Mouse (Mus musculus) midbrain, embryonic 11.5 days (tissue): ENCODE data around the gene Egflam. TPM values are rescaled to one million over a fixed set of nuclear protein-coding genes. Genes with fewer than 3 reads are reported as not detected.

Experiments used
- ATAC-seq: fragments of 200-750 bp; cut with Nextera tagmentation; 2 replicates; pipeline ENCODE4 v1.8.0; 2017; ENCODE audit warnings: moderate TSS enrichment, moderate library complexity; ENCODE audit not compliant: low FRiP score
- DNase-seq: peaks from one replicate; pipeline ENCODE4 v3.0.0; 2015; ENCODE audit warnings: low spot score; ENCODE audit errors: missing footprints
- H3K27ac ChIP-seq: fragments of 300-500 bp; sonication (generic); 2 replicates; pipeline ENCODE4 v1.5.1; 2014; ENCODE audit warnings: low read depth, low read length
- H3K27me3 ChIP-seq: fragments of 300-500 bp; sonication (generic); 2 replicates; pipeline ENCODE4 v1.6.1; 2014; ENCODE audit warnings: mild to moderate bottlenecking, low read length, moderate library complexity, mixed read lengths; ENCODE audit not compliant: control insufficient read depth, insufficient read depth
- H3K36me3 ChIP-seq: fragments of 300-500 bp; sonication (generic); 2 replicates; pipeline ENCODE4 v1.6.1; 2014; ENCODE audit warnings: mild to moderate bottlenecking, low read length, moderate library complexity, mixed read lengths; ENCODE audit not compliant: control insufficient read depth, insufficient read depth
- H3K4me1 ChIP-seq: fragments of 300-500 bp; sonication (generic); 2 replicates; pipeline ENCODE4 v1.6.1; 2014; ENCODE audit warnings: low read length; ENCODE audit not compliant: control insufficient read depth, insufficient read depth
- H3K4me2 ChIP-seq: fragments of 300-500 bp; sonication (generic); 2 replicates; pipeline ENCODE4 v1.6.1; 2014; ENCODE audit warnings: mild to moderate bottlenecking, moderate library complexity
- H3K4me3 ChIP-seq: fragments of 300-500 bp; sonication (generic); 2 replicates; pipeline ENCODE4 v1.5.1; 2014; ENCODE audit warnings: low read depth, low read length
- H3K9ac ChIP-seq: fragments of 300-500 bp; sonication (generic); 2 replicates; pipeline ENCODE4 v1.6.1; 2014; ENCODE audit warnings: low read length
- H3K9me3 ChIP-seq: fragments of 300-500 bp; sonication (generic); 2 replicates; pipeline ENCODE4 v1.6.1; 2016; ENCODE audit warnings: low read length; ENCODE audit not compliant: control insufficient read depth
- WGBS: fragments of 180-500 bp; shearing (Covaris S2); extraction: QIAGEN DNeasy Blood & Tissue Kit; methylation state at CpG from one replicate; pipeline ENCODE4 v1.1.7; 2014; 5-methylcytosine and 5-hydroxymethylcytosine counted together
- polyA plus RNA-seq: library from polyadenylated mRNA; unstranded; fragments of >200 nt; fragmentation: Nextera tagmentation; extraction: Ambion mirVana; gene quantifications from 2 replicates; pipeline ENCODE4 v1.2.1, GENCODE M21; 2014

Egflam gene
- polyA plus RNA-seq, 1 experiment from 2014 or later: 10.3 TPM

- Histone ChIP-seq H3K27ac (no peak overlapping the region), H3K4me1 (no peaks in the 10 kb centered on the region), H3K9me3 (no peaks in the 10 kb centered on the region), H3K4me2 (no peak overlapping the region), H3K27me3 (no peaks in the 10 kb centered on the region), H3K4me3 (no peak overlapping the region), H3K36me3 (no peaks in the 10 kb centered on the region), H3K9ac (no peak overlapping the region)
- ATAC-seq (no peak), DNase-seq (peak; percentile 33)
- WGBS: 94% methylated on average over 4 of the region's 4 CpGs
These were observed 14.8 kb downstream of the Egflam start for GRCm38 (mm10) chr15:7383349-7383748.

- Histone ChIP-seq H3K4me2 (no peak overlapping the region), H3K9ac (no peak overlapping the region), H3K4me3 (no peak overlapping the region), H3K4me1 (no peaks in the 10 kb centered on the region), H3K36me3 (no peaks in the 10 kb centered on the region), H3K27me3 (no peaks in the 10 kb centered on the region), H3K27ac (no peak overlapping the region), H3K9me3 (no peaks in the 10 kb centered on the region)
- DNase-seq: no peak
- no peak for ATAC-seq
- WGBS: 82% methylated on average over 10 of the region's 10 CpGs
These were observed 15.7 kb downstream of the Egflam start for GRCm38 (mm10) chr15:7382457-7382856.

- WGBS: 70% methylated on average over 1 of the region's 1 CpGs
- no peaks in the 10 kb centered on the region for H3K9me3 ChIP-seq
- H3K4me1 ChIP-seq: no peaks in the 10 kb centered on the region
- H3K36me3 ChIP-seq: no peaks in the 10 kb centered on the region
- H3K27ac ChIP-seq: no peak overlapping the region
- ATAC-seq (no peak), DNase-seq (peak; percentile 65)
- no peak overlapping the region for H3K4me2 ChIP-seq
- no peaks in the 10 kb centered on the region for H3K27me3 ChIP-seq
- H3K4me3 ChIP-seq: no peak overlapping the region
- H3K9ac ChIP-seq: no peak overlapping the region
These were observed 45.6 kb downstream of the Egflam start for GRCm38 (mm10) chr15:7352635-7353051.

- Histone ChIP-seq H3K9ac (no peak overlapping the region), H3K27ac (no peak overlapping the region), H3K4me2 (no peak overlapping the region), H3K4me3 (no peak overlapping the region), H3K9me3 (no peaks in the 10 kb centered on the region), H3K36me3 (no peaks in the 10 kb centered on the region), H3K4me1 (no peaks in the 10 kb centered on the region), H3K27me3 (no peaks in the 10 kb centered on the region)
- no peak for ATAC-seq
- no peak for DNase-seq
- 73% methylated on average over 5 of the region's 5 CpGs for WGBS
These were observed 57.4 kb downstream of the Egflam start for GRCm38 (mm10) chr15:7340703-7341309.

- H3K27me3 ChIP-seq: no peaks in the 10 kb centered on the region
- WGBS: 86% methylated on average over 11 of the region's 11 CpGs
- no peak for DNase-seq
- no peak overlapping the region for H3K4me2 ChIP-seq
- no peak overlapping the region for H3K4me3 ChIP-seq
- no peaks in the 10 kb centered on the region for H3K36me3 ChIP-seq
- H3K9ac ChIP-seq: no peak overlapping the region
- no peaks in the 10 kb centered on the region for H3K9me3 ChIP-seq
- no peak for ATAC-seq
- no peaks in the 10 kb centered on the region for H3K4me1 ChIP-seq
- no peak overlapping the region for H3K27ac ChIP-seq
These were observed 63.5 kb downstream of the Egflam start for GRCm38 (mm10) chr15:7334517-7335298.

GRCm38 (mm10) chr15:7332875-7333274 is 65.3 kb downstream of the Egflam start:
- Histone ChIP-seq H3K9me3 (no peaks in the 10 kb centered on the region), H3K27ac (no peak overlapping the region), H3K4me2 (no peak overlapping the region), H3K9ac (no peak overlapping the region), H3K4me1 (no peaks in the 10 kb centered on the region), H3K27me3 (no peaks in the 10 kb centered on the region), H3K36me3 (no peaks in the 10 kb centered on the region), H3K4me3 (no peak overlapping the region)
- DNase-seq (no peak), ATAC-seq (no peak)
- 89% methylated on average over 1 of the region's 1 CpGs for WGBS

- 90% methylated on average over 2 of the region's 2 CpGs for WGBS
- DNase-seq: no peak
These were observed 75.4 kb downstream of the Egflam start for GRCm38 (mm10) chr15:7322599-7323311.

GRCm38 (mm10) chr15:7320901-7321300 is 77.3 kb downstream of the Egflam start:
- ATAC-seq (no peak), DNase-seq (no peak)
- Histone ChIP-seq H3K4me1 (no peaks in the 10 kb centered on the region), H3K27ac (no peak overlapping the region), H3K9me3 (no peaks in the 10 kb centered on the region), H3K9ac (no peak overlapping the region), H3K4me3 (no peak overlapping the region), H3K4me2 (no peak overlapping the region), H3K27me3 (no peaks in the 10 kb centered on the region), H3K36me3 (no peaks in the 10 kb centered on the region)
- WGBS: 76% methylated on average over 4 of the region's 4 CpGs

More at GRCm38 (mm10) chr15:7322599-7323311, 75.4 kb downstream of the Egflam start:
- Histone ChIP-seq H3K36me3 (no peaks in the 10 kb centered on the region), H3K9me3 (no peaks in the 10 kb centered on the region), H3K9ac (no peak overlapping the region), H3K4me3 (no peak overlapping the region), H3K27me3 (no peaks in the 10 kb centered on the region), H3K4me1 (no peaks in the 10 kb centered on the region), H3K4me2 (no peak overlapping the region), H3K27ac (no peak overlapping the region)
- no peak for ATAC-seq

GRCm38 (mm10) chr15:7315539-7315938 is 82.7 kb downstream of the Egflam start:
- Histone ChIP-seq H3K4me1 (no peaks in the 10 kb centered on the region), H3K4me2 (no peak overlapping the region), H3K27me3 (no peaks in the 10 kb centered on the region), H3K9me3 (no peaks in the 10 kb centered on the region), H3K9ac (no peak overlapping the region), H3K36me3 (no peaks in the 10 kb centered on the region), H3K27ac (no peak overlapping the region), H3K4me3 (no peak overlapping the region)
- no peak for ATAC-seq
- 89% methylated on average over 9 of the region's 9 CpGs for WGBS
- DNase-seq: no peak
